Mouse (Mus musculus) myocyte (in vitro differentiated cells): ENCODE measurements around the gene Tmem267.

Source experiments
- CEBPB ChIP-seq: IDR thresholded peaks from 2 replicates; pipeline ENCODE4 v1.6.1; 2011; ENCODE audit warnings: mild to moderate bottlenecking, moderate library complexity; ENCODE audit not compliant: poor library complexity, insufficient read depth, severe bottlenecking
- E2F4 ChIP-seq: IDR thresholded peaks from one replicate; pipeline ENCODE4 v1.6.1; 2011; ENCODE audit warnings: mild to moderate bottlenecking, control low read depth, moderate library complexity; ENCODE audit not compliant: insufficient read depth
- MYOD1 ChIP-seq, 3 experiments: IDR thresholded peaks; one replicate each; pipeline ENCODE4 v1.6.1; 2011; ENCODE audit warnings: control low read depth in 2 of 3, low read depth in 2 of 3, mild to moderate bottlenecking in 2 of 3, moderate library complexity in 1 of 3; ENCODE audit not compliant: insufficient read length in 2 of 3, control insufficient read depth in 1 of 3
- MYOG ChIP-seq, 3 experiments: IDR thresholded peaks; one replicate each; pipeline ENCODE4 v1.6.1; 2011; ENCODE audit warnings: control low read depth in 2 of 3, low read depth in 2 of 3, mild to moderate bottlenecking in 2 of 3; ENCODE audit not compliant: insufficient read length in 2 of 3, control insufficient read depth in 1 of 3, insufficient read depth in 1 of 3
- POLR2A ChIP-seq: IDR thresholded peaks from one replicate; pipeline ENCODE4 v1.6.1; 2011; ENCODE audit warnings: low read depth, mild to moderate bottlenecking, control low read depth, moderate library complexity; ENCODE audit not compliant: insufficient read length
- POLR2AphosphoS2 ChIP-seq: IDR thresholded peaks from one replicate; pipeline ENCODE4 v1.6.1; 2011; ENCODE audit warnings: low read depth, control low read depth; ENCODE audit not compliant: insufficient read length
- USF1 ChIP-seq: IDR thresholded peaks from one replicate; pipeline ENCODE4 v1.6.1; 2011; ENCODE audit warnings: low read depth, mild to moderate bottlenecking, control low read depth, moderate library complexity

- TF ChIP-seq POLR2A (no peak), POLR2AphosphoS2 (no peak), E2F4 (no peak), MYOD1 (IDR thresholded peaks at IDR 0.05; ENCODE audit: control insufficient read depth in 1 of 3, insufficient read length in 2 of 3, low read depth in 2 of 3) (no peak), MYOG (IDR thresholded peaks at IDR 0.05; ENCODE audit: control insufficient read depth in 1 of 3, insufficient read depth in 1 of 3, insufficient read length in 2 of 3, low read depth in 2 of 3) (no peak), USF1 (no peak), CEBPB (no peak)
Observed at GRCm38 (mm10) chr13:119455082-119455481, 32.8 kb upstream of the Tmem267 start.
